Mouse (Mus musculus): ENCODE measurements around the gene Utrn.
A peak's percentile ranks its signal among the peaks of the same experiment; 100 is the strongest.

The Utrn gene

DNA sequence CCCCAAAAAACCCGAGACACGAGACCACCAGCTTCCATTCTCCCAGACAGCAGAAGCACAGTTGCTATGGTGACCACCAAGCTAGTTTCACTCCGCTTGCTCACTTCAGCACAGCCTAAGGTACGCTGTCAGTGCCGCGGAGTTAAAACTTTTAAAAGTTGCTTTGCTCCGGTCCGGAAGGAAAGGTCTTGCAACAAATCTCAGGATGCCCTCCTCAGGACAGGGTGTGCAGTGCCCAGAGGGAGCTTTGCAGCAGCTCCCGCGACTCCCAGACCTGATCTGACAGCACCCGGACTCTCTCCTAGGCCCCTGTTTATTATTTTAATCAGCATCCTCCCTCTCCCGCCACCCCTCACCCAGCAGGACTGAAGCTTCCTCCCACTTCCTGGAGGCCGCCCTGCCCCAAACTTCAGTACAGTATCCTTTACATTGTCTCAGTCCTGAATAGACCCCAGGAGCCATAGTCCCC lies 320.5 kb downstream of the Utrn start:
- DNase-seq (ENCODE audit: low spot score in 2 of 2) = peak in 1 of 2 experiments; percentile 16

DNA sequence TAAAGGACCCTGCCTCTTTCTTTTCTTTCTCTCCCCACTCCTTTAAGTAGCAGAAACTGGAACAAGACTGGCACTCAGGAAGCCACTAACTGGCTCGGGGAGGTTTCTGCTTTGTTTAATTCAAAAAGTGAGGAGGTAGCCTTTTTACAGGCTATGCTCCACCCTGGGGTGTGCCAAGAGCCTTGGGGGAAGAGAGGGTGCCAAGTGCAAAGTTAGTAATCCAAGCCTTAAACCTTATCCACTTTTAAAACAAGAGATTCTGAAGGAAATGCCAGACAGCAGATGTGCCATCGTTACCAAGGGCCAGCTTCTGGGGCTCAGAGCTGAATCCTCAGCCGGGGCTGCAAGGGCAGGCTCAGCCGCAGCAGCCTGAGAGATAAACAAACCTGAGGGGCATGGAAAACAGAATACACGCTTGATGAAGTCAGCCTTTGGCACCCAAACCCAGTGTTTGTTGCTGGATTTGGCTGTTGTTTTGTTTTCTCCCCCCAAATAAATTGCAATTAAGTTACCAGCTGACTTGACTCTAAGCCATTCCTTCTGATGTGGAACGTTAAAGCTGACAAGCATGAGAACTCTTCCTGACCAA lies 322.0 kb downstream of the Utrn start:
- DNase-seq (ENCODE audit: low spot score in 2 of 2) = no peak

DNA sequence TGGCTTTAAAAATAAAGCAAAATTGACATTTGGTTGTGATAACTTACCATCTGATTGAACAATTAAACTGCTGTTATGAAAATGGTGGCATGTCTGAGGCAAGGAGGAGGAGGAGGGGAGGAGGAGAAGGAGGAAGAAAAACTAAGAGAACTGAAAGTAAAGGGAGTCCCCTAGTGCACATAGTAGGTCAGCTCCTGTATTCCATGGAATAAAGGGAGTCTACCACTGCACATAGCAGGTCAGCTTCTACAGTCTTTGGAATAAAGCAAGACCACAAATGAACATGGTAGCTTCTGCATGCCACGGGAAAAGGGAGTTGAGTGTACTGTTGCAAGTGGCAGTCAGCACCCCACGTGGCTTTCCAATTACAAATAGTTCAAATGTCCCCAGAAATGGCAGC lies 323.7 kb downstream of the Utrn start:
- no peak for DNase-seq (ENCODE audit: low spot score in 2 of 2)

DNA sequence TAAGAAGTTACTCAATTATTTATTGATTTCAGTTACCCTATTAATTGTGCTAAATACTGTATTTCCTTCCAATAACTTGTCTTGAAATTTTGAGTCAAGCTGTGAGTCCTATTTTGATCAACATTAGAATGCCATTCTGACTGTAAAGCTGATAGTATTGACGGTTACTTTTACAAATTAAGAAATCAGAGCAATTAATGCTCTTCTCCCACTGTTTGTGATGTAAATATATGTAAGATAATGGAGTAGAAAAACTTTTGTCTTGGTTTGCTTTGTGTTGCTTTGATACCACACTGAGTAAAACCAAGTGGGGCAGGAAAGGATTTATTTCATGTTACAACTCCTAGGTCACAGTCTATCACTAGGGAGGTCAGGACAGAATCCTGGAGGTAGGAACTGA lies 327.4 kb downstream of the Utrn start:
- DNase-seq (ENCODE audit: low spot score in 2 of 2) = no peak

- DNase-seq (ENCODE audit: low spot score in 2 of 2) = no peak
These were observed 333.9 kb downstream of the Utrn start for GRCm38 (mm10) chr10:12535272-12535671.

GRCm38 (mm10) chr10:12534801-12535200 lies 334.4 kb downstream of the Utrn start:
- DNase-seq (ENCODE audit: low spot score in 2 of 2) = no peak

GRCm38 (mm10) chr10:12534301-12534700 lies 334.9 kb downstream of the Utrn start:
- no peak for DNase-seq (ENCODE audit: low spot score in 2 of 2)

DNA sequence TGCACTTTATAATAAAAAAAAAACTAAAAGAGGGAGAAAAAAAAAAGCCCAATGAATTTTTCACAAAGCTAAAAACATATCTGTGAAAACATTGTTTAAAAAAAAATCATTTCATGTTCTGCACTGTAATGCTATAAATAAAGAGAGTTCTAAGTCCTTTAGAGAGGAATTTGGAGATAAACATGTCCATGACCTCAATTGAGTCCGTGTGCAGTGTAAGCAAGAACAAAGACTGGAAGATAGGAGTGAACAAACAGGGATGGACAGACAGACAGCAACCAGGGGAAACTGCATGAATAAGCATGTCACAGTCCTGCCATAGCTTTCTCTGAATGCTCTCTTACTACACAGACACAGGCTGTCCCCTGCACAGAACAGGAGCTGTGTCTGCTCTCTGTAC lies 347.1 kb downstream of the Utrn start:
- no peak for DNase-seq (ENCODE audit: low spot score in 2 of 2)

- no peak for DNase-seq (ENCODE audit: low spot score in 2 of 2)
These were observed 351.0 kb downstream of the Utrn start for GRCm38 (mm10) chr10:12518162-12518561.

DNA sequence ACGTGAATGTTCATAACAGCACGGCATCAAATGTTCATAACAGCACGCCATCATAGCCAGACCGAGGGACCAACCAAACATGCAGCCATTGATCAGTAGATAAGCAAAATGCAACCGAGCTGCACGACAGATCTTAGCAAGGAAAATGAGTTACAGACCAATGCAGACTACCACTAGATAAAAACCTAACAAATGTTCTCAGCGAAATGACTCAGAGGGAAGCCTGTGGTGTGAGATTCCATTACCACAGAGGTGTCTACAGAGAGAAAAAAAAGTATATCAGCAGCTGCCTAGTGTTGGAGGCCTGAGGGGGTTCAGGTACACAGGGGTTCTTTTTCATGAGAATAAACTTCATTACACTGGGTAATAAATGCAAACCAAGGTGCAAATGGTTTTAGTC lies 363.6 kb downstream of the Utrn start:
- no peak for DNase-seq (ENCODE audit: low spot score in 2 of 2)

GRCm38 (mm10) chr10:12500489-12500888 lies 368.7 kb downstream of the Utrn start:
- DNase-seq (ENCODE audit: low spot score in 2 of 2) = no peak

DNA sequence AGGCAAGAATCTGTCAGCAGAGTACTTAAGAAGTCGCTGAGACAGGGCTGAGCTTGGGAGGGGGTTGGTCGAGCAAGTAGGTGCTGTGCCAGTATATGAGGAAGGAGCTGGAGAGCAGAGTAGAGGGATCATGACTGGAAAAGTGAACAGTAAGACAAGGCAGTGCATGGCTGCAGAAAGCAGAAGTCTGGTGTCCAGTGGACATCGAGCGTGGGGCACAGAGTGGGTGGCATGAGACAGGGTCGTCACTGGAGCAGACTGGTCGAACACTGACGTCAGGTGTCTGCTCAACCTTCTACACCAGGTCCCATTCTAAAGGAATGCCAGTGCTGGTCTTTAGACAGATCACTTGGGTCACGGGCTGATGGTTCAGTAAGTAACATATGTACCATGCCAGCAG lies 371.6 kb downstream of the Utrn start:
- no peak for DNase-seq (ENCODE audit: low spot score in 2 of 2)

DNA sequence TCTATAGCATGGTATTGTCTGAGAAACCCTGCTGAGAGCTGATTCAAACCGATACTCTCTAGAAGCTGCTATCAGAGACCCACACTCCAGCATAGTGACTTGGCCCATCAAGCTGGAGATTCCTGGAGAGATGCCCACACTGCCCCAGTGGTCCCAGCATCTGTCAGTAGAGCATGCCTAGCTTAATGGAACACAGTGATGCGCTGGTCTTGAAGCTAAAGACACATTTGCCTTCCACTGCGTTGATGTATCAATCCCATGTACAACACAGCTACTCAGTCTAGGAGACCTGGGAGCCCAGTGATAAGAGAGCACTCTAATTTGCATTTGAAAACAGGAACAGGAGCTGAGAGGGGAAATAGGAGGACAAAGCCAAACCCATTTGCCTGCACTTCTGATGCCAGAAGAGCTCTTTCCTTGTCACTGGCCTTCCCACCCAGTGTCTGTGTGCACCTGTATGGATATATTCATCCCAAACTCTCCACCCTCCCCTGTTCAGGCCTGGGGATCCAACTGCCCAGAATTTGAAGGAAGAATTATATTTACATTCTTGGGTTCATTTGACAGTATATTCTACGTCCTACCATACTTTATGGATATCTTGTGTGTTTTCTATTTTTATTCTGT lies 379.5 kb downstream of the Utrn start:
- no peak for DNase-seq (ENCODE audit: low spot score in 2 of 2)

DNA sequence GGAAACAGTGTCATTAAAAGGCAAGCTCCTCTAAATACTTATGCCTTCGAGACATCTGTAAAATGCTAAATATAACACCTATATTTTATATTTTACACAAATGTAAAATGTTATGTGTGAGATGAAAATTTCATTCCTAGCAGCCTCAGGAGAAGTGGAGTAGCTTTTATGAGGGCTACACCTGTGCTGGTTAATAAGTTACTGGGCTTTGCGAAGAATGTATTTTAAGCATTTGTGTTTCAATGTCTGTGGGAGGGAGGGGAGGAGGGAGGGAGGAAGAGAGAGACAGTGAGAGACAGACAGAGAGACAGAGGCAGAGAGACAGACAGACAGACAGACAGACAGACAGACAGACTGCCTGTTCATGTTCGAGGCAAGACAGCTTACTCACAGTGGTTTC lies 380.6 kb downstream of the Utrn start:
- no peak for DNase-seq (ENCODE audit: low spot score in 2 of 2)

GRCm38 (mm10) chr10:12488117-12488516 lies 381.0 kb downstream of the Utrn start:
- no peak for DNase-seq (ENCODE audit: low spot score in 2 of 2)

- DNase-seq (ENCODE audit: low spot score in 2 of 2) = no peak
These were observed 385.7 kb downstream of the Utrn start for GRCm38 (mm10) chr10:12483494-12483893.

- no peak for DNase-seq (ENCODE audit: low spot score in 2 of 2)
These were observed 386.2 kb downstream of the Utrn start for GRCm38 (mm10) chr10:12482975-12483374.

DNA sequence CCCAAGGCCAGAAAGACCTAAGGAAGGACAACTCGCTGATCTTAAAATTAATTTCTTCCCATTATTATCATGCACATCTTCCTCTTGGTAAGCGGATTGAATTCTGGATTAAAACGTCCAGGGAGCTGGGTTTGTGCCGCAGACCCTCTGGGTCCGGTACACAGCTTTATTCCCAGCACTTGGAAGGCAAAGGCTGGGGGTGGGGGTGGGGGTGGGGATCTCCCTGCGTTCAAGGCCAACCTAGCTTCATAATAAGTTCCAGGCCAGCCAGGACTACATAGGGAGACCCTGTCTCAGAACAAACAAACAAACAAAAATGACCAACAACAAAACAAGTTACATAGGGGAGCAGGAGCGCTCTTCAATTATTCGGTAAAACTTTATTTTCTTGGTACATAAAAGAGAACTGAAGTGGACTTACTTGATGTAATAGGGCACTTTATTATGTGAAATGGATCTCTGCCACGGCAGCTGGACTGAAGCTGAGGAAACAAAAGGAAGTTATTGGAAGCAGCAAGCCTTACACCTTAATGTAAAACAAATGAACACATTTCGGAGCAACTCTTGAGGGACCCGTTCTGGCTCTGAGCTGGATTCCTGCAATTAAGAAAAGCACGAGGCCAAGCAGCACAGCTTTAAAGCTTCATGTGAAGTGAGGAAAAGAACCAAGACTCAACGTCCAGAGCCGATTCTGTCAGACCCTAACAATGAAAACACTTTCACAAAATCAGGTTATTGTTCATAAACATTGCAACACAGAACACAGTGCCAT lies 394.1 kb downstream of the Utrn start:
- DNase-seq (ENCODE audit: low spot score in 2 of 2) = no peak

GRCm38 (mm10) chr10:12469391-12470057 lies 399.6 kb downstream of the Utrn start:
- DNase-seq (ENCODE audit: low spot score in 2 of 2) = no peak

- no peak for DNase-seq (ENCODE audit: low spot score in 2 of 2)
These were observed 401.6 kb downstream of the Utrn start for GRCm38 (mm10) chr10:12467544-12467943.

- no peak for DNase-seq (ENCODE audit: low spot score in 2 of 2)
These were observed 408.2 kb downstream of the Utrn start for GRCm38 (mm10) chr10:12460945-12461344.

DNA sequence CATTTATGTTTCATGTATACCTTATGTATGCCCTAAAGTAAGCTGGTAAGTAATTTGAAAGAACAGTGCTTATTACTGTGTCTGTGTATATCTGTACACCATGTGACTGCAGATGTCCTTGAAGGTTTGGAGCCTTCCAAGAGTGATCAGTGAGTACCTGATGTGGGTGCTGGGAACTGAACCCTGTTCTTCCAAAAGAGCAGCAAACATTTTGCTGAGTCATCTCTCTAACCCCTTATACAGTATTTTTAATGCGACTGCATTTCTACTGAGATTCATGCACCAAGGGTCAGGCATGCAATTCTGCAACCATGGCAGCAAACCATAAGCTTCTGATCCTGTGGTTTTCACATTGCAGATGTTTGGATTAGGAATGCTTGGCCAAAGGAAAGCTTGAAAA lies 412.3 kb downstream of the Utrn start:
- DNase-seq (ENCODE audit: low spot score in 2 of 2) = no peak

DNA sequence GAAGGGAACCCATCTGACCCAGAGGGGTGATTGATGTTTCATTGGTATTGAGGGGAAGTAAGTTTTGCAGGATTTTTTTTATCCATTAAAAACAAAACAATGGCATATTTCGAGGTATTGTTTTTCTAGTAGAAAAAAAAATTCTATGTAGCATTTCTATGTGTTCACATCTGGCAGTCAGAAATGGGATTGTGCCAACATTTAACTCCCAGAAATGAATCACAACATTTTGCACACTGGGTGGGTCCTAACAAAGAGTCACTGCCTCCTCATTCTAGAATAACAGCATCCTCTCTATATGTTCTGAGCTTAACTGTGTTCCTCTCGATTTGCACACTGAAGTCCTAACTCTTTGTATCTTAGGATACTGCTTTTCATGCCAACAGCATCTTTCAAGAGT lies 416.5 kb downstream of the Utrn start:
- DNase-seq (ENCODE audit: low spot score in 2 of 2) = no peak

All from left cerebral cortex, adult 9 months (tissue).